Mouse (Mus musculus) heart, embryonic 14.5 days (tissue): ENCODE data around the gene Rere. TPM values are rescaled to one million over a fixed set of nuclear protein-coding genes. Genes with fewer than 3 reads are reported as not detected.

ENCODE experiments used
- ATAC-seq: fragments of 200-750 bp; cut with Nextera tagmentation; 2 replicates; pipeline ENCODE4 v1.8.0; 2017; ENCODE audit warnings: low read depth, moderate TSS enrichment; ENCODE audit not compliant: insufficient number of reproducible peaks, insufficient read depth, low FRiP score
- H3K27ac ChIP-seq, 2 experiments: fragments of 200-500 bp in 1 of 2; fragments of 300-500 bp in 1 of 2; sonication (generic) in 1 of 2; replicated peaks in 1 of 2; 2 replicates each; pipeline ENCODE4 v1.5.1; 2012 to 2014; ENCODE audit warnings: low read depth in 2 of 2, low read length in 2 of 2, control low read depth in 1 of 2, mild to moderate bottlenecking in 1 of 2, mixed read lengths in 1 of 2; ENCODE audit not compliant: control insufficient read depth in 1 of 2, insufficient read depth in 1 of 2
- H3K27me3 ChIP-seq: fragments of 300-500 bp; sonication (generic); 2 replicates; pipeline ENCODE4 v1.6.1; 2014; ENCODE audit warnings: mild to moderate bottlenecking, low read length, control low read depth; ENCODE audit not compliant: control insufficient read depth, insufficient read depth
- H3K36me3 ChIP-seq: fragments of 300-500 bp; sonication (generic); 2 replicates; pipeline ENCODE4 v1.6.1; 2014; ENCODE audit warnings: mild to moderate bottlenecking, control low read depth, low read length, mixed read lengths; ENCODE audit not compliant: control insufficient read depth, insufficient read depth
- H3K4me1 ChIP-seq, 2 experiments: fragments of 200-500 bp in 1 of 2; fragments of 300-500 bp in 1 of 2; sonication (generic) in 1 of 2; 2 replicates each; pipeline ENCODE4 v1.6.1; 2012 to 2014; ENCODE audit warnings: low read length in 2 of 2, control low read depth in 1 of 2, mixed read lengths in 1 of 2; ENCODE audit not compliant: control insufficient read depth in 2 of 2, insufficient read depth in 2 of 2
- H3K4me2 ChIP-seq: fragments of 300-500 bp; sonication (generic); 2 replicates; pipeline ENCODE4 v1.6.1; 2014; ENCODE audit warnings: mild to moderate bottlenecking, low read length
- H3K4me3 ChIP-seq, 2 experiments: fragments of 200-500 bp in 1 of 2; fragments of 300-500 bp in 1 of 2; sonication (generic) in 1 of 2; 2 replicates each; pipeline ENCODE4 v1.5.1; 2012 to 2014; ENCODE audit warnings: low read length in 2 of 2, mild to moderate bottlenecking in 2 of 2, control low read depth in 1 of 2, low read depth in 1 of 2, moderate library complexity in 1 of 2; ENCODE audit not compliant: control insufficient read depth in 1 of 2, insufficient read depth in 1 of 2
- H3K9ac ChIP-seq: fragments of 300-500 bp; sonication (generic); 2 replicates; pipeline ENCODE4 v1.6.1; 2014; ENCODE audit warnings: mild to moderate bottlenecking, low read length
- H3K9me3 ChIP-seq: fragments of 300-500 bp; sonication (generic); 2 replicates; pipeline ENCODE4 v1.6.1; 2016; ENCODE audit warnings: low read length, control low read depth; ENCODE audit not compliant: control insufficient read depth
- WGBS: fragments of 180-500 bp; shearing (Covaris S2); extraction: QIAGEN DNeasy Blood & Tissue Kit; methylation state at CpG from one replicate; pipeline ENCODE4 v1.1.7; 2014; 5-methylcytosine and 5-hydroxymethylcytosine counted together
- polyA plus RNA-seq: library from polyadenylated mRNA; unstranded; fragments of >200 nt; fragmentation: Nextera tagmentation; extraction: Ambion mirVana; gene quantifications from 2 replicates; pipeline ENCODE4 v1.2.1, GENCODE M21; 2014

Gene Rere
- polyA plus RNA-seq, 1 experiment from 2014 or later = 28.5 TPM

DNA sequence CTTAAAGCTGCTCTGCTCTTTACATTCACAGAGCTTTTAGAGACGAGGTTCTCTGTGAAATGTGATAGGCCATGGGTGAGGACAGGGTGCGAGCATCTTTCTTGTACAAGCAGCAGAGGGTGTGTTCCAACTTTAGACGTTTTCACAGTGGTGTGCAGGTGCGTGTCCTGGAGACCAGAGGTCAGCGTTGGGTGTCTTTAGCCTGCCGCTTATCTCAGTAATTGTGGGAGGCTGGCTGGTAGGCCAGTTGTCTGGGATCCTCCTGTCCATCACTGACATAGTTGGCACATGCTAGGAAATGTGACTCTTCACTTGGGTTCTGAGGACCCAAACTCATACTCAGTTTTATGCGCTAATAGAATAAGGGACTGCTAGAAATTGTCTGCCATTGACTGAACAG, 176.3 kb downstream of the Rere start:
- no peak for ATAC-seq
- H3K27me3 ChIP-seq = no peaks in the 10 kb centered on the region
- 39% methylated on average over 7 of the region's 7 CpGs for WGBS
- no peak overlapping the region for H3K9ac ChIP-seq
- H3K4me3 ChIP-seq = no peak overlapping the region
- no peaks in the 10 kb centered on the region for H3K9me3 ChIP-seq
- peaks cover 27 to 80% of the 10 kb centered on the region in 2 experiments for H3K4me1 ChIP-seq
- H3K4me2 ChIP-seq = no peak overlapping the region
- no peak overlapping the region for H3K27ac ChIP-seq
- H3K36me3 ChIP-seq = no peaks in the 10 kb centered on the region

DNA sequence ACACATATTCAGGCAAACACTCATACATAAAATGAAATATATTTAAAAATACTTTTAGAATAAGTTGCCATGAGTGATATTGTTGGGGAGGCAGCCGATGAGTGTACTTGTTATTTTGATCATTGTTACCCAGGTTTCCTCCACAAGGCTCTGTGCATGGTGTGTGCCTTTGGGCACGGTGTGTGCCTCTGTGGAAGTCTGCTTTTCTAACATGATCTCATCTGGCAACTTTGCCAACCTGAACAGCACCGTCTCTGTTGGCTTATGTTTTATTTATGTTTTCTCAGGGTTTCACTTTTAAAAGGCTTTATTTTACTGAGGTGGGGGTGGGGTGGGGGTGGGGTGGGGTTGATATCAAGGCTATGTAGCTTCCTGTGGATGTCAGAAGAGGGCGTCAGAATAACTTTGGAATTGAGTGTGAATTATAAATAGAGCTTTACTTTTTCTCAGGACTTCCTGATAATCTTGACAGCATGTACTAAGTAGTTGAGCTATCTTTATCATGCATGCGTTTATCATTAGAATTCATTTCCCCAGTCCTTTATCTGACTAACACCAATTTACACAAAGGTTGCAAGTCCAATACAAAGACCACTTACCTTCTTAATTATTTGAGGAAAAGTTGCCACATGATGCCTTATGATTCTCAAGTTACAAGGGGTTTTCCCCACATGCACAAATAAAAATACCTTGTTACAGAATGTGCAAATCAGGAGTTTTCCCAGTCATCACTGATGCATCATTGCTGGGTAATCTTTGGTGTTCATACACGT, 177.8 kb downstream of the Rere start:
- Histone ChIP-seq H3K4me2 (no peak overlapping the region), H3K4me3 (no peak overlapping the region), H3K27ac (peak overlapping the region in 1 of 2 experiments; percentile 20; a peak in 1 of 4 replicates), H3K9ac (no peak overlapping the region), H3K9me3 (no peaks in the 10 kb centered on the region), H3K27me3 (no peaks in the 10 kb centered on the region), H3K4me1 (peaks cover 27 to 79% of the 10 kb centered on the region in 2 experiments), H3K36me3 (no peaks in the 10 kb centered on the region)
- ATAC-seq = no peak
- WGBS = 35% methylated on average over 6 of the region's 6 CpGs

DNA sequence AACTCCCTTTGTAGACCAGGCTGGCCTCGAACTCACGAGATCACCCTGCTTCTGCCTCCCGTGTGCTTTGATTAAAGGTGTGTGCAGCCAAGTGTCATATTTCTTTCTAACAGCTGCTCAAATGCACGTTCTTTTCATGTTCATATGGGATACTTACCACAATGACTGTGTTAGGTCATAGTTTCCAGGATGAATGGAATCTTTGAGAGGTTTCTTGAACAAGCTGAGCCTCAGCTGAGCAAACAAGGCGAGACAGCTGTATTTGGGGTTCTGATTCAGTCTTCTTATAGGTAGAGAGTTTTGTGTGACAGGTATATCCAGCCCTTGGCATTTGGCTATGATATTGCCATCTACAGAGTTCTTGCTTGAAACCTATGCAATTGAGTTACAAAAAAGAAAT, 179.0 kb downstream of the Rere start:
- H3K27ac ChIP-seq = no peak overlapping the region
- ATAC-seq = no peak
- peaks cover 23 to 76% of the 10 kb centered on the region in 2 experiments for H3K4me1 ChIP-seq
- 63% methylated on average over 5 of the region's 5 CpGs for WGBS
- no peaks in the 10 kb centered on the region for H3K27me3 ChIP-seq
- no peaks in the 10 kb centered on the region for H3K36me3 ChIP-seq
- H3K9ac ChIP-seq = no peak overlapping the region
- no peaks in the 10 kb centered on the region for H3K9me3 ChIP-seq
- no peak overlapping the region for H3K4me3 ChIP-seq
- no peak overlapping the region for H3K4me2 ChIP-seq

DNA sequence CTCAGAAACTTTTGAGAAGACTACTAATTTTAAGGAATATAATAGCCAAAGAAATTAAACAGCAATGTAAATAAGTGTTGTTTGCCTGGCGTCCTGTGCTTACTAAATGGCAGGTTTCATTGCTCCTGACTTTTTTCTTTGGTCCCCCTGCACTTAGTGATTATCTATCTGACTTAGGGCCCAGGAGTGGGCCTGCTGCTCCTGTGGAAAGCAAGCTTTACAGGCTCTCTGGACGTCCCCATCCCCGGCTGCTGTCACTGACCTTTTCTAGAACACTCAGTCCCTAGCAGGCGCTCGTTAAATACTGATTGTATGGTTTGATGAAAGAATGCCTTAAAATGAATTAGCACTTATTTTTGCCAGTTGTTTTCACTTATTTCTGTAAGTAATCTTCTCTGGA, 179.6 kb downstream of the Rere start:
- Histone ChIP-seq H3K9me3 (no peaks in the 10 kb centered on the region), H3K4me3 (no peak overlapping the region), H3K36me3 (no peaks in the 10 kb centered on the region), H3K4me2 (no peak overlapping the region), H3K27me3 (no peaks in the 10 kb centered on the region), H3K4me1 (peaks cover 23 to 76% of the 10 kb centered on the region in 2 experiments), H3K27ac (peak overlapping the region in 1 of 2 experiments; percentile 24; a peak in 1 of 4 replicates), H3K9ac (no peak overlapping the region)
- WGBS = 38% methylated on average over 5 of the region's 5 CpGs
- no peak for ATAC-seq

DNA sequence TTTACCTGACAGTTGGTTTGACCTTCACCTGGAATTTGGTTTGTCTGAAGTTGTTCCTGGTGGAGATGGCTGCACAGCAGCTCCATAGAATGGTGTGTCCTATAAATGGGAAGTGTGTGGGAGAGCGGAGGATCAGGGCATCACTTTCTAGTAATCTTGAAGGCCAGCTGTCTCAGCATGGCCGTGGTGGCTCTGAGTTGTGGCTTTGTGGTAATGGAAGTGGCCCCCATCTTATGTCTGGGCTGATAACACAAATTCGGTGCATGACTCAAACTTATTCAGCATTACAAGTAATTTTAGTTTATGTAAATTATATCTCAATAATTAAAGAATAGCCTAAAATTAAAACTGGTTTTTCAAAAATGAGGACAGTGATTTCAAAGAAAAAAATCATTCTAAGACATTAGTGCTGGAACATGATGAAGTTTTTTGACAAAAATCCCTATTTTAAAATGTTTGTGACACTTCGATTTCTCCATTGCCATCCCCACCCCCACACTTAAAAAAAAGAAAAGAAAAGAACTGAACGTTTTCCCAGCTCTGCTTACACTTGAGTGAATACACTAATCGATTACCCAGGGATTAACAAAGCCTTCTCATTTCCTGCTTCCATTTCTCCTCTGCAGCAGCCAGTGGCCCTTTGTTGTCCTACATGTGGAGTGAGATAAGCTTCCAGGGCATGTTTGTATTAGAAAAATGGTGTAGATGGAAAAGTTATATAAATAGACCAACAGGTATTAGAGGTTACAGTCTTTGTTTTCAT, 180.2 kb downstream of the Rere start:
- Histone ChIP-seq H3K36me3 (no peaks in the 10 kb centered on the region), H3K4me1 (peaks cover 21 to 72% of the 10 kb centered on the region in 2 experiments), H3K4me2 (0 out of 2 replicates have a peak overlapping the region, but pooled peaks have one; percentile 24), H3K9me3 (no peaks in the 10 kb centered on the region), H3K9ac (no peak overlapping the region), H3K27me3 (no peaks in the 10 kb centered on the region), H3K4me3 (no peak overlapping the region), H3K27ac (peak overlapping the region; percentile 39 to 43; a peak in 2 of 4 replicates)
- 28% methylated on average over 6 of the region's 6 CpGs for WGBS
- ATAC-seq = no peak

DNA sequence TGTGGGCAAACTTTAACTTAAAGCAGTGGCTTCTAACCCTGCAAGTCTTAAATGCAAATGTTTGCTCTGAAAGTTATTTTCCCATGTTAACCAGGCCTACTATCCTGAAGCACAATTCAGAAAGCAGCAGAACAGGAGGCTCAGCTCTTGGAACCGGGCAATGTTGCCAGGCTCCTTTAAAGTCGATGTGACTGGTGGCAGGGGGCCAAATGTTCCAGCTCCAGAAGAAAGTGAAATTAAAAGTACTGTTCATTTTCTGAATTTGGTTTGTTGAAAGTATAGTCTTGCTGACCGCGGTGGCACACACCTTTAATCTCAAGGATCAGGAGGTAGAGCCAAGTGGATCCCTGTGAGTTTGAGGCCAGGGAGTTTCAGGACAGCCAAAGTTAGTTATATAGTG, 180.9 kb downstream of the Rere start:
- no peaks in the 10 kb centered on the region for H3K9me3 ChIP-seq
- ATAC-seq = no peak
- H3K27me3 ChIP-seq = no peaks in the 10 kb centered on the region
- no peak overlapping the region; the same call in 1 of the 2 replicates for H3K9ac ChIP-seq
- H3K4me3 ChIP-seq = no peak overlapping the region
- H3K4me2 ChIP-seq = no peak overlapping the region
- peaks cover 17 to 65% of the 10 kb centered on the region in 2 experiments for H3K4me1 ChIP-seq
- WGBS = 41% methylated on average over 4 of the region's 4 CpGs
- no peaks in the 10 kb centered on the region for H3K36me3 ChIP-seq
- H3K27ac ChIP-seq = peak overlapping the region in 1 of 2 experiments; percentile 61; a peak in 2 of 4 replicates

DNA sequence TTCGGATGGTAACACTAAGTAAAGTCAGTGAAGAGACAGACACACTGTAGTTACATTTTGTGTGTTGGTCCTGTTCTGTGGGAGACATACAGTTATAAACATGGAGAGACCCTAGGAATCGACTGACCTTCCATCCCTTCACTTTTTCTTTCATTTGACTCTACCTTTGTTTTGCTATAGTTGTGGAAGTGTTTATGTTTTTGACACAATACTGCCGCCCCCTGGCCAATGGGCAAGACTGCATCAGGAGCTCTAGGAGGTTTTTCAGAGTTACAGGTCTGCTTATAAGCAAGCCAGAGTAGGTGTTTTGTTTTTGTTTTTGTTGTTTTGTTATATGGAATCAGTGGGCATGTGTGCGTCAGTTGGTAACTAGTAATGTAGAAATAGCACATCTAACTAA, 184.3 kb downstream of the Rere start:
- H3K4me2 ChIP-seq = no peak overlapping the region
- ATAC-seq = no peak
- no peak overlapping the region for H3K27ac ChIP-seq
- H3K4me1 ChIP-seq = peaks cover 11 to 49% of the 10 kb centered on the region in 2 experiments
- 45% methylated on average over 4 of the region's 4 CpGs for WGBS
- 0 out of 2 replicates have a peak, but pooled peaks cover 5% of the 10 kb centered on the region for H3K36me3 ChIP-seq
- H3K9ac ChIP-seq = no peak overlapping the region
- no peak overlapping the region for H3K4me3 ChIP-seq
- no peaks in the 10 kb centered on the region for H3K27me3 ChIP-seq
- no peaks in the 10 kb centered on the region for H3K9me3 ChIP-seq
